Comparison of ENCODE assay signal across 31 mouse cellular contexts in genomic region chr3:138316908-138317472, GRCm38 (mm10). TPM values are rescaled to one million over a fixed set of nuclear protein-coding genes. Genes with fewer than 3 reads are reported as not detected.
"Had no signal": no experiment of that assay in that cellular context is flagged by ENCODE, and none has a peak within 500 bp of the region (broad histone marks: within the 10 kb centered on the region; RNA-seq: fewer than 3 reads in every experiment).

No protein-coding gene starts in this region.

- H3K36me3 ChIP-seq: embryonic facial prominence, embryonic 10.5 days; embryonic facial prominence, embryonic 12.5 days; embryonic facial prominence, embryonic 13.5 days; embryonic facial prominence, embryonic 15.5 days; forebrain, embryonic 10.5 days; forebrain, embryonic 12.5 days; forebrain, embryonic 15.5 days had no signal

- ATAC-seq: forebrain, embryonic 13.5 days; forebrain, embryonic 14.5 days; forebrain, embryonic 15.5 days; forebrain, embryonic 16.5 days; forebrain, postnatal 0 days had no signal

- H3K9me3 ChIP-seq: embryonic facial prominence, embryonic 10.5 days; embryonic facial prominence, embryonic 12.5 days; embryonic facial prominence, embryonic 13.5 days; embryonic facial prominence, embryonic 15.5 days; forebrain, embryonic 10.5 days; forebrain, embryonic 12.5 days; forebrain, embryonic 13.5 days; forebrain, embryonic 15.5 days had no signal

- H3K4me3 ChIP-seq: embryonic facial prominence, embryonic 10.5 days; embryonic facial prominence, embryonic 12.5 days; embryonic facial prominence, embryonic 13.5 days; embryonic facial prominence, embryonic 15.5 days; erythroblast, embryonic 14.5 days; forebrain, embryonic 10.5 days; forebrain, embryonic 12.5 days; forebrain, embryonic 13.5 days; forebrain, embryonic 15.5 days; gastrocnemius, adult 2 months had no signal

- H3K9ac ChIP-seq: embryonic facial prominence, embryonic 12.5 days; embryonic facial prominence, embryonic 13.5 days; embryonic facial prominence, embryonic 15.5 days; forebrain, embryonic 12.5 days; forebrain, embryonic 13.5 days; forebrain, embryonic 15.5 days; forebrain, postnatal 0 days had no signal

- H3K27me3 ChIP-seq: embryonic facial prominence, embryonic 12.5 days; embryonic facial prominence, embryonic 13.5 days; embryonic facial prominence, embryonic 15.5 days; forebrain, embryonic 12.5 days; forebrain, embryonic 13.5 days; forebrain, embryonic 15.5 days had no signal

- H3K27ac ChIP-seq: embryonic facial prominence, embryonic 10.5 days; embryonic facial prominence, embryonic 12.5 days; embryonic facial prominence, embryonic 13.5 days; embryonic facial prominence, embryonic 15.5 days; forebrain, embryonic 10.5 days; forebrain, embryonic 12.5 days; forebrain, embryonic 13.5 days; forebrain, embryonic 15.5 days; gastrocnemius, adult 2 months had no signal

- H3K4me1 ChIP-seq: embryonic facial prominence, embryonic 10.5 days; embryonic facial prominence, embryonic 12.5 days; embryonic facial prominence, embryonic 13.5 days; embryonic facial prominence, embryonic 15.5 days; forebrain, embryonic 10.5 days; forebrain, embryonic 12.5 days; forebrain, embryonic 13.5 days; forebrain, embryonic 15.5 days had no signal

- H3K4me2 ChIP-seq: embryonic facial prominence, embryonic 12.5 days; embryonic facial prominence, embryonic 13.5 days; embryonic facial prominence, embryonic 15.5 days; forebrain, embryonic 12.5 days; forebrain, embryonic 13.5 days; forebrain, embryonic 15.5 days had no signal

- DNase-seq: cerebellum, adult 18-20 months; cerebellum, adult 2 months; cerebellum, adult 8-10 months; cerebellum, adult 9-10 months; cerebellum, adult 9-11 months; cerebellum, postnatal 10 days; cerebellum, postnatal 14 days; cerebellum, postnatal 25 days; cerebellum, postnatal 36 days; embryo, embryonic 11 days; forebrain, postnatal 0 days; gastrocnemius, adult 2 months; gastrocnemius, postnatal 10 days; gastrocnemius, postnatal 14 days; gastrocnemius, postnatal 25 days; gastrocnemius, postnatal 36 days had no signal

RNA-seq across cellular contexts. Expression of gene Adh6a, which starts 3.9 kb away (rescaled TPM):
- polyA plus RNA-seq: cerebellum, adult 2 months; cortical plate, adult 2 months; embryonic facial prominence, embryonic 10.5 days; embryonic facial prominence, embryonic 11.5 days; embryonic facial prominence, embryonic 12.5 days; embryonic facial prominence, embryonic 13.5 days; erythroblast, embryonic 14.5 days; forebrain, embryonic 10.5 days; forebrain, embryonic 11.5 days; forebrain, embryonic 12.5 days; forebrain, embryonic 13.5 days; forebrain, embryonic 14.5 days; forebrain, embryonic 15.5 days; forebrain, embryonic 16.5 days; forebrain, postnatal 0 days; frontal cortex, adult 2 months had no signal

RNA-seq across cellular contexts. Expression of gene Adh6b, which starts 24.6 kb away (rescaled TPM):
- polyA plus RNA-seq: cerebellum, adult 2 months; cortical plate, adult 2 months; erythroblast, embryonic 14.5 days; forebrain, embryonic 16.5 days; forebrain, postnatal 0 days; frontal cortex, adult 2 months had no signal

RNA-seq across cellular contexts. Expression of gene Adh1, which starts 56.2 kb away (rescaled TPM):
- polyA plus RNA-seq: embryonic facial prominence, embryonic 10.5 days; embryonic facial prominence, embryonic 11.5 days; erythroblast, embryonic 14.5 days had no signal
